Mouse (Mus musculus) hindbrain, embryonic 16.5 days (tissue): ENCODE results near the gene Ltbr. TPM values are rescaled to one million over a fixed set of nuclear protein-coding genes. Genes with fewer than 3 reads are reported as not detected.
"Not testable (repeated sequence)": the region's sequence is repeated elsewhere in the genome, so short reads cannot be mapped to it uniquely, and the experiment has no call there.

Experiments used
- ATAC-seq: fragments of 200-750 bp; cut with Nextera tagmentation; 2 replicates; pipeline ENCODE4 v1.8.0; 2017; ENCODE audit warnings: moderate TSS enrichment, moderate library complexity
- H3K27ac ChIP-seq: fragments of 300-500 bp; sonication (generic); 2 replicates; pipeline ENCODE4 v1.5.1; 2014; ENCODE audit warnings: low read depth, mild to moderate bottlenecking, control low read depth, low read length, moderate library complexity
- H3K27me3 ChIP-seq: fragments of 300-500 bp; sonication (generic); replicated peaks from 2 replicates; pipeline ENCODE4 v1.6.1; 2014; ENCODE audit warnings: low read length; ENCODE audit not compliant: control insufficient read depth, insufficient read depth
- H3K36me3 ChIP-seq: fragments of 300-500 bp; sonication (generic); 2 replicates; pipeline ENCODE4 v1.6.1; 2014; ENCODE audit warnings: mild to moderate bottlenecking, low read length, moderate library complexity, mixed read lengths; ENCODE audit not compliant: control insufficient read depth, insufficient read depth
- H3K4me1 ChIP-seq: fragments of 300-500 bp; sonication (generic); 2 replicates; pipeline ENCODE4 v1.6.1; 2014; ENCODE audit warnings: low read depth, low read length; ENCODE audit not compliant: control insufficient read depth, insufficient read depth
- H3K4me2 ChIP-seq: fragments of 300-500 bp; sonication (generic); 2 replicates; pipeline ENCODE4 v1.6.1; 2014; ENCODE audit warnings: mild to moderate bottlenecking, low read length, control low read depth, moderate library complexity
- H3K4me3 ChIP-seq: fragments of 300-500 bp; sonication (generic); 2 replicates; pipeline ENCODE4 v1.5.1; 2014; ENCODE audit warnings: mild to moderate bottlenecking, low read length, control low read depth, moderate library complexity
- H3K9ac ChIP-seq: fragments of 300-500 bp; sonication (generic); 2 replicates; pipeline ENCODE4 v1.6.1; 2014; ENCODE audit warnings: low read depth, mild to moderate bottlenecking, control low read depth, low read length, moderate library complexity
- H3K9me3 ChIP-seq: fragments of 300-500 bp; sonication (generic); 2 replicates; pipeline ENCODE4 v1.6.1; 2014; ENCODE audit warnings: mild to moderate bottlenecking, low read length, moderate library complexity; ENCODE audit not compliant: control insufficient read depth
- WGBS: fragments of 180-500 bp; shearing (Covaris S2); extraction: QIAGEN DNeasy Blood & Tissue Kit; methylation state at CpG from one replicate; pipeline ENCODE4 v1.1.7; 2014; 5-methylcytosine and 5-hydroxymethylcytosine counted together
- polyA plus RNA-seq: library from polyadenylated mRNA; unstranded; fragments of >200 nt; fragmentation: Nextera tagmentation; extraction: Ambion mirVana; gene quantifications from 2 replicates; pipeline ENCODE4 v1.2.1, GENCODE M21; 2015

Ltbr gene
- polyA plus RNA-seq, 1 experiment from 2014 or later: 16.4 TPM

DNA sequence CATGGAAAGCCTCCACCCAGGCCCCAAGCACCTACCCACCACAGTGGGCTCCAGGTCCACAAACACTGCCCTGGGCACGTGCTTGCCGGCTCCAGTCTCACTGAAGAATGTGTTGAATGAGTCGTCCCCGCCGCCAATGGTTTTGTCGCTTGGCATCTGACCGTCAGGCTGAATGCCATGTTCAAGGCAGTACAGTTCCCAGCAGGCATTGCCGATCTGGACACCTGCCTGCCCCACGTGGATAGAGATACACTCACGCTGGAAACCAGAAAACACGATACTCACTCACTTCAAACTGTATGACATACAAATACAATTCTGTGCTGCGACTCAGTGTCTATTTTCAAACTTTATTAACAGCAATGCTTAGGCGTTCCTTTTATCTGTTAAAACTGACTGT lies 31.0 kb downstream of the Ltbr start:
- not testable (repeated sequence) for H3K9ac ChIP-seq, ATAC-seq, H3K27me3 ChIP-seq, H3K4me1 ChIP-seq, H3K36me3 ChIP-seq, H3K4me3 ChIP-seq, H3K4me2 ChIP-seq, H3K9me3 ChIP-seq, H3K27ac ChIP-seq
- WGBS: 90% methylated on average over 12 of the region's 13 CpGs

DNA sequence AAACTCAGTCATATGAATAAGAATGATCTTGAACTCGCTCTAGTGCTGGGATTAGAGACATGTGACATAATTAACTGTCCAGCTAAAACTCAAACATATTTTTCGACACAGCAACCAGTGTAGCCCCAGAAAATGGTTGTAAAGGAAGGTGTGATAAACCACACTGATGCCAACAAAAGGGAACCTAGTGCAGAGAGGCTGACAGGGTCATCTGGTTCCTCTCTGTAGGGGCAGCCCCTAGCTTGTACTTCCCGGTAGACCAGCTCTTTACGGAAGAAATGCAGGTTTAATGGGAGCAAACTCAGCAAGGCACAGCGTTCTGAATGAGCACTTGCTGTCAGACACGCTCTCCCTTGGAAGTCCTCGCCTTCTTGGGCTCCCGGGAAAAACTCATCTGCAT lies 34.0 kb downstream of the Ltbr start:
- Histone ChIP-seq H3K9ac (no peak overlapping the region), H3K27ac (no peak overlapping the region), H3K36me3 (no peaks in the 10 kb centered on the region), H3K4me2 (no peak overlapping the region), H3K4me1 (no peaks in the 10 kb centered on the region), H3K4me3 (no peak overlapping the region), H3K9me3 (no peaks in the 10 kb centered on the region), H3K27me3 (no peaks in the 10 kb centered on the region)
- no peak for ATAC-seq
- 55% methylated on average over 8 of the region's 8 CpGs for WGBS

DNA sequence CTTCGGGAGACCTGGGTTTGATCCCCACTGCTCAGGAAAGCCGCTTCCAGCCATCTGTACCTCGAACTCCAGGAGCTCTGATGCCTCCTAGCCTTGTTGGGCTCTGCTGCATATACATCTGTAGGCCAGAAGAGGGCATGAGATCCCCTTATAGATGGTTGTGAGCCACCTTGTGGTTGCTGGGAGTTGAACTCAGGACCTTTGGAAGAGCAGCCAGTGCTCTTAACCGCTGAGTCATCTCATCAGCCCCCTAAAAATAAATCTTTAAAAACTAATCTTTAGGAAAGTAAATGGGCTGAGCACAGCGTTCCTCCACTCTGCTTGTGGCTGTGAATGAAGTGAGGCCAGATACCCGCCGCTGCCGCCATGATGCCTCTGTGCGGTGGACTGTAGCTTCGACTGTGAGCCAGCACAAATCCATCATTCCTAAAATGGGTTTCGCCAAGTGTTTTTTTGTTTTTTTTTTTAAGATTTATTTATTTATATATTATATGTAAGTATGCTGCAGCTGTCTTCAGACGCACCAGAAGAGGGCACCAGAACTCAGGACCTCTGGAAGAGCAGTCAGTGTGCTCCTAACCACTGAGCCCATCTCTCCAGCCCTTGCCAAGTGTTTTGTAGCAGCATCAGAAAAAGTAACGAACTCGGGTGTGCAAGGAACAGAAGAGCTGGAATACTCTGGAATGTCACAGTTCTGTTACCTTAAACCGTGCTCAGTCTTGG lies 38.7 kb downstream of the Ltbr start:
- 63% methylated on average over 15 of the region's 15 CpGs for WGBS
- Histone ChIP-seq H3K4me3 (no peak overlapping the region), H3K9me3 (no peaks in the 10 kb centered on the region), H3K9ac (no peak overlapping the region), H3K4me2 (no peak overlapping the region), H3K36me3 (no peaks in the 10 kb centered on the region), H3K4me1 (peaks cover 3% of the 10 kb centered on the region), H3K27ac (no peak overlapping the region), H3K27me3 (no peaks in the 10 kb centered on the region)
- ATAC-seq: no peak

DNA sequence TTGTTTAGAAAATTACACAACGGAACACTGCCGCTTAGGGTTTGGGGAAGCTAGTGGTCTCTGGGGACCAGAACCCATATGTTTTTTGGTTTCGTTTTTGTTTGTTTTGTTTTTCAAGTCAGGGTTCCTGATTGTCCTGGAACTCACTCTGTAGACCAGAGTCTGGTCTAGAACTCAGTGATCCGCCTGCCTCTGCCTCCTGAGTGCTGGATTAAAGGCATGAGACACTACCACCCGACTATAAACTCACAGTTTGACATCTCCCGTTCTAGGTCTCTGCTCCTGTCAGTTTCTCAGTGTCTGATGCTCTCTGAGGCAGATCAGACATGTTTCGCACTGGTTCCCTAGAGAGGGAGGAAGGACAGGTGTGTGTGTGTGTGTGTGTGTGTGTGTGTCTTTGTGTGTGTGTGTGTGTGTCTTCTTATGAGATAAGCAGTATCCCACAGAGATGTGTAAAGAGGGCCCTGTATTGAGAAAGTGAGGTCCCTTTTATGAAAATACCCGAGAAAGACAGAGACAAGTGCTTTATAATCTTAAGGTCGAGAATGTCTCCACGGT lies 41.4 kb downstream of the Ltbr start:
- no peak for ATAC-seq
- no peaks in the 10 kb centered on the region for H3K36me3 ChIP-seq
- H3K4me2 ChIP-seq: no peak overlapping the region
- H3K4me1 ChIP-seq: peaks cover 3% of the 10 kb centered on the region
- no peak overlapping the region for H3K27ac ChIP-seq
- H3K9me3 ChIP-seq: no peaks in the 10 kb centered on the region
- H3K9ac ChIP-seq: no peak overlapping the region
- WGBS: 81% methylated on average over 10 of the region's 10 CpGs
- no peak overlapping the region for H3K4me3 ChIP-seq
- H3K27me3 ChIP-seq: no peaks in the 10 kb centered on the region

DNA sequence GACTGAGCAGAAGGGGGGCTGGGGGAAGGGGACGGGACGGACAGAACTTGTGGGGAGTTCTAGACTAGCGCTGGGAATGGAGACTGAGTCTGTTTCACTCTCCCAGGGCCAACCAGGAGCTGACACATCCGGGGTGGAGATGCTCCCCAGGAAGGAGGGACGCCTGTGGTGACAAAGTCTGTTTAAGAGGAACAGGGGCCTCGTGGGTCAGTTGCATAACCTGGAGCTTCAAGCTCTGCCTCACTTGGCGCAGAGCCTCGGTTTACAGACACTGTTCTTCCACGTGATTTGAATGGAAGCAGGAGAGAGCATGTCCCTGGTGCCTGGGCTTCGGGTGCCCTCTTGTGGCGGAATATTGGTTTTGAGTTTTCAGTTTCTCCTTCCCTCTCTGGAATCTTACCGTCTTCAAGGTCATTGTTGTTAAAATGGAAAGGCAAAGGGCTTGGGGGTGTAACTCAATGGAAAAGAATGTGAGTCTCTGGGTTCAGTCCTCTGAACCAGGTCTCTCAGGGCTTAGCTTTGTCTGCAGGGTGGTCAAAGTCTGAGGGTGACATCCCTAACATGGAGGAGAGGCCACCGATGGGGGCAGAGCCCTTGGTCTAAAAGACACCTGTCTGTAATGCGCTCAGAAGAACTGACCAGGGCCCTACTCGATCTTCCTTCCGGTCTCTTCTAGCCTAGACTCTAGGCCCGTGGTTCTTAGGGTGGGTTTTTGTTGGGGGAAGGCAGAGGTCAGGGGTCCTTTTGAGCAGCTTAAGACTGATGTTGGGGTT lies 42.0 kb downstream of the Ltbr start:
- peak overlapping the region; percentile 52 for H3K9ac ChIP-seq
- H3K9me3 ChIP-seq: no peaks in the 10 kb centered on the region
- H3K27me3 ChIP-seq: no peaks in the 10 kb centered on the region
- H3K27ac ChIP-seq: no peak overlapping the region; the same call in 1 of the 2 replicates
- WGBS: 17% methylated on average over 17 of the region's 17 CpGs
- no peaks in the 10 kb centered on the region for H3K36me3 ChIP-seq
- peak; percentile 94 for ATAC-seq
- peak overlapping the region; percentile 19; the same call in 1 of the 2 replicates for H3K4me3 ChIP-seq
- peak overlapping the region; percentile 54 for H3K4me2 ChIP-seq
- peaks cover 3% of the 10 kb centered on the region for H3K4me1 ChIP-seq

DNA sequence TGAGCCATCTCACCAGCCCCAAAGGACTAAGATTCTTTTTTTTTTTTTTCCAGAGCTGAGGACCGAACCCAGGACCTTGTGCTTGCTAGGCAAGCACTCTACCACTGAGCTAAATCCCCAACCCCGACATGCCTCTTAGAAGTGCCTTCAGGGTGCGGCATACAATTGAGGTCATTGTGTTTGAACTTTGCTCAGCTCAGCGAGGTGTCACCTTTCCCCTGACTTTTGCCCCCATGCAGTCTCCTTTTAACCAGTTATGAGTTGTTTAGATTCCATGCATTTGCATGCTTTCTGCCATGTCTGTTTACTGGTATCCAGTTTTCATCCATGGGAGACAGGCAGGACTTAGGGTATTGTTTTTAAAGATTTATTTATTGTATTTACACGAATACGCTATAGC lies 44.9 kb downstream of the Ltbr start:
- Histone ChIP-seq H3K27ac (no peak overlapping the region), H3K36me3 (no peaks in the 10 kb centered on the region), H3K9me3 (no peaks in the 10 kb centered on the region), H3K9ac (no peak overlapping the region), H3K4me3 (no peak overlapping the region), H3K27me3 (no peaks in the 10 kb centered on the region), H3K4me2 (no peak overlapping the region), H3K4me1 (peaks cover 3% of the 10 kb centered on the region)
- no peak for ATAC-seq
- 57% methylated on average over 6 of the region's 6 CpGs for WGBS

DNA sequence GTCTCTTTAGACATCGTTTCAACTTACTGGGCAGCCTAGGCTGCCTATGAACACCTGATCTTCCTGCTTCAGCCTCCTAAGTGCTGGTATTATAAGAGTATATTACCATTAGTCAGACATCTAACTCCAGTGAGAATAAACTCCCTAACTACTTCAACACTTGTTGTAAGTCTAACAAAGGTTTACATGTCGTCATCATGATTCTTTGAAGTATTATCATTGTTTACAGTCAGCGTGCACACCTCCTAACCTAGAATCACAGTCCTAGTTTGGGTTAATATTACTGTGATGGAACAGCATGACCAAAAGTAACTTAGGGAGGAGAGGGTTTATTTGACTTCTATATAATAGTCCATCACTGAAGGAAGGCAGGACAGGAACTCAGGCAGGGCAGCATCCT lies 46.2 kb downstream of the Ltbr start:
- Histone ChIP-seq H3K4me3 (no peak overlapping the region), H3K4me1 (peaks cover 3% of the 10 kb centered on the region), H3K27me3 (no peaks in the 10 kb centered on the region), H3K9ac (no peak overlapping the region), H3K36me3 (no peaks in the 10 kb centered on the region), H3K4me2 (no peak overlapping the region), H3K9me3 (no peaks in the 10 kb centered on the region), H3K27ac (no peak overlapping the region)
- no peak for ATAC-seq
- WGBS: 81% methylated on average over 3 of the region's 3 CpGs

DNA sequence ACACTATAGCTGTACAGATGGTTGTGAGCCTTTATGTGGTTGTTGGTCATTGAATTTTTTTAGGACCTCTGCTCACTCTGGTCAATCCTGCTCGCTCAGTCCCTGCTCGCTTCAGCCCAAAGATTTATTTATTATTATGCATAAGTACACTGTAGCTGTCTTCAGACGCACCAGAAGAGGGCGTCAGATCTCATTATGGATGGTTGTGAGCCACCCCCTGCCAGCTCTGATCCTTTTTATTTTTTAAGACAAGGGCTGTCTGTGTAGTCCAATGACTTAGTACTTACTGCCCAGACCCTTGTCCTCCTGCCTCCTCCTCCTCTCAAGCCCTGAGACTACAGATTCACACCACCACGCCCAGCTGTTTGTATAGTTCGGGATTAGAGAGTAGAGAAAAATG lies 47.1 kb downstream of the Ltbr start:
- not testable (repeated sequence) for H3K27me3 ChIP-seq, H3K9me3 ChIP-seq, H3K36me3 ChIP-seq, H3K4me3 ChIP-seq, H3K27ac ChIP-seq, ATAC-seq, H3K4me2 ChIP-seq, H3K4me1 ChIP-seq, H3K9ac ChIP-seq
- 63% methylated on average over 6 of the region's 6 CpGs for WGBS

DNA sequence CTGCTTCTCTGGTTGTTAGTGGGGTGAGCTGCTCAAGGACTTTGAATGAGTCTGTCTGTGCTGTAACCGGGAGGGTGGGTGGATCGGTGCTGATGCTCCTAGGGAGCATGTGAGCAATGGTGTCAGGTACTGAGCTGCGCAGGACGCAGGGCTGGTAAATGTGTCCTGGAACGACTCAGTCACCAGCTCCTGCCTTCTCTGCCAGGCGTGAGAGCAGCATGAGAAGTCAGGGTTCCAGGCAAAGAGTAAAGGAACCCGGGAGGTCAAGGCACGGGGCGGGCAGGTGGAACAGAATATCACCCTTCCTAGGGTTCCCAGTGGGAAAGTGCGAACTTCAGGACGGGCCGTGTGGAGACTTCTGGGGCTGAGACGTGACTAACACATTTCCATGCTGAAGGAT lies 47.6 kb downstream of the Ltbr start:
- 77% methylated on average over 13 of the region's 13 CpGs for WGBS
- Histone ChIP-seq H3K4me2 (no peak overlapping the region), H3K27ac (no peak overlapping the region), H3K4me1 (no peaks in the 10 kb centered on the region), H3K36me3 (no peaks in the 10 kb centered on the region), H3K9me3 (no peaks in the 10 kb centered on the region), H3K9ac (no peak overlapping the region), H3K4me3 (no peak overlapping the region), H3K27me3 (no peaks in the 10 kb centered on the region)
- ATAC-seq: no peak
